In the genomic region with DNA sequence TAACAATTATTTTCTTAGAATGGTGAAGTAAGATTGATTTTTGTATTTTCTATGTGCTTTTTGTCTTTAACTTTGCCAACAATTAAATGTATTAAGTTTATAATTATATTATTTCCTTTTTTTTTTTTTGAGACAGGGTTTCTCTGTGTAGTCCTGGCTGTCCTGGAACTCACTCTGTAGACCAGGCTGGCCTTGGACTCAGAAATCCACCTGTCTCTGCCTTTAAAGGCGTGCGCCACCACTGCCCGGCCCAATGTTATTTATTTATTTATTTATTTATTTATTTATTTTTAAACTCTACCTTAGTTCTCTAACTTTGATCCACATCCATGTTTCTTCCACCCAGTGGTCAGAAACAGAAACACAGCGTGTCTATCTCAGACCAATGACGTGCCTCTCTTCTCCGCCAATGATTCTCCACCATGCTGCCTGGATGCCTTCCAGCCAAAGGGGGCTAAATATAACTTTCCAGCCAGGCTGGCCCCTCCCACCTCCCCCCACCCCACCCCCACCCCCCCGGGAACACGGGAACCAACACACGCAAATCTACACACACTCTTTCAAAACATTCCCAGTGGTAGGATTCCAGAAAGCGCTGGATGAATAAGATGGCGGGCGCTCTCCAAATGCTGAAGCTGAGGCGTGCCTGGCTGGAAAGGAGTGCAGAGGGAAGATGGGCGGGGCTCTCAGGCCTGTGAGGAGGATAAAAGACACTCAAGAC, we compare ENCODE assay signal across 8 mouse cellular contexts. TPM values are rescaled to one million over a fixed set of nuclear protein-coding genes. Genes with fewer than 3 reads are reported as not detected.
DNase-seq lines count a peak whose midpoint lies in the region; ATAC-seq and TF ChIP-seq lines count a peak whose summit lies in the region.

No protein-coding gene starts in this region.

- peak overlapping the region; percentile 21; the same call in 1 of the 2 replicates for H3K27ac ChIP-seq in layer of hippocampus, adult 2 months
- H3K27ac ChIP-seq in heart, embryonic 11.5 days (ENCODE audit: low read depth, low read length): no peak overlapping the region
- no peak overlapping the region for H3K27ac ChIP-seq in kidney, embryonic 14.5 days (ENCODE audit: low read depth, low read length)

- no peaks in the 10 kb centered on the region for H3K27me3 ChIP-seq in heart, embryonic 11.5 days (ENCODE audit: control insufficient read depth, insufficient read depth, low read length)
- no peaks in the 10 kb centered on the region for H3K27me3 ChIP-seq in kidney, embryonic 14.5 days (ENCODE audit: control insufficient read depth, insufficient read depth, low read length)

- peak; percentile 72; the same call in 1 of the 2 replicates for ATAC-seq in heart, embryonic 11.5 days (replicated peaks; ENCODE audit: insufficient number of reproducible peaks, low FRiP score, low TSS enrichment)
- ATAC-seq in kidney, embryonic 14.5 days (ENCODE audit: low FRiP score, low TSS enrichment): peak; percentile 79

- peak overlapping the region; percentile 19; the same call in 1 of the 2 replicates for H3K4me3 ChIP-seq in layer of hippocampus, adult 2 months
- H3K4me3 ChIP-seq in heart, embryonic 11.5 days (ENCODE audit: low read depth, low read length): no peak overlapping the region
- no peak overlapping the region for H3K4me3 ChIP-seq in kidney, embryonic 14.5 days (ENCODE audit: low read length)

- no peaks in the 10 kb centered on the region for H3K36me3 ChIP-seq in heart, embryonic 11.5 days (ENCODE audit: control insufficient read depth, insufficient read depth, low read length)
- H3K36me3 ChIP-seq in kidney, embryonic 14.5 days (ENCODE audit: control insufficient read depth, insufficient read depth, low read length): no peaks in the 10 kb centered on the region

- H3K9me3 ChIP-seq in heart, embryonic 11.5 days (replicated peaks; ENCODE audit: control insufficient read depth, low read length): no peaks in the 10 kb centered on the region
- no peaks in the 10 kb centered on the region for H3K9me3 ChIP-seq in kidney, embryonic 14.5 days (ENCODE audit: control insufficient read depth, low read length)

- H3K4me1 ChIP-seq in heart, embryonic 11.5 days (ENCODE audit: control insufficient read depth, insufficient read depth, low read length): no peaks in the 10 kb centered on the region
- H3K4me1 ChIP-seq in kidney, embryonic 14.5 days (ENCODE audit: control insufficient read depth, insufficient read depth, low read length): no peaks in the 10 kb centered on the region

- WGBS in heart, embryonic 11.5 days (ENCODE audit: insufficient replicate concordance): 16% methylated on average over 14 of the region's 14 CpGs
- WGBS in kidney, embryonic 14.5 days: 22% methylated on average over 14 of the region's 14 CpGs

- no peak overlapping the region for H3K9ac ChIP-seq in heart, embryonic 11.5 days (ENCODE audit: low read depth, low read length)
- no peak overlapping the region for H3K9ac ChIP-seq in kidney, embryonic 14.5 days (ENCODE audit: low read depth, low read length)

- peak; percentile 56 for TF ChIP-seq CTCF in layer of hippocampus, adult 2 months (conservative IDR thresholded peaks at IDR 0.05)

- H3K4me2 ChIP-seq in heart, embryonic 11.5 days: no peak overlapping the region
- no peak overlapping the region for H3K4me2 ChIP-seq in kidney, embryonic 14.5 days (replicated peaks; ENCODE audit: low read depth, low read length)

- DNase-seq in layer of hippocampus, adult 2 months (ENCODE audit: low spot score in 2 of 2): no peak
- no peak for DNase-seq in layer of hippocampus, postnatal 25 days (ENCODE audit: extremely low spot score in 1 of 2, low spot score in 1 of 2)
- DNase-seq in embryo, embryonic 10.5 days (ENCODE audit: low spot score): peak; percentile 88
- peak; percentile 72 for DNase-seq in lung, postnatal 36 days
- peak; percentile 66 for DNase-seq in yolk sac, embryonic 10.5 days (ENCODE audit: low spot score)
- DNase-seq in layer of hippocampus, adult 9-10 months (ENCODE audit: low spot score): no peak

RNA-seq across cellular contexts. Expression of a gene that starts 7.4 kb away (rescaled TPM):
- total RNA-seq in layer of hippocampus, adult 2 months (2021): 100 to 1,000 TPM; 715 to 773 TPM
- total RNA-seq in layer of hippocampus, postnatal 25 days (2021): 100 to 1,000 TPM; 712 to 736 TPM
- polyA plus RNA-seq in heart, embryonic 11.5 days (2014; fragmentation: Nextera tagmentation; extraction: Ambion mirVana): 1.6 TPM in 2 replicates
- 0.37 and 0.57 TPM in 2 replicates for polyA plus RNA-seq in kidney, embryonic 14.5 days (2014; fragmentation: Nextera tagmentation; extraction: Ambion mirVana)

RNA-seq across cellular contexts. Expression of a gene that starts 10.4 kb away (rescaled TPM):
- 100 to 1,000 TPM; 259 to 272 TPM for total RNA-seq in layer of hippocampus, adult 2 months (2021)
- total RNA-seq in layer of hippocampus, postnatal 25 days (2021): 100 to 1,000 TPM; 271 to 276 TPM
- 135 and 136 TPM in 2 replicates for polyA plus RNA-seq in heart, embryonic 11.5 days (2014; fragmentation: Nextera tagmentation; extraction: Ambion mirVana)
- polyA plus RNA-seq in kidney, embryonic 14.5 days (2014; fragmentation: Nextera tagmentation; extraction: Ambion mirVana): 164 and 173 TPM in 2 replicates

RNA-seq across cellular contexts. Expression of a gene that starts 33.0 kb away (rescaled TPM):
- total RNA-seq in layer of hippocampus, adult 2 months (2021): 10 to 100 TPM; 54.3 to 60.6 TPM
- 10 to 100 TPM; 31.8 to 53.9 TPM for total RNA-seq in layer of hippocampus, postnatal 25 days (2021)
- polyA plus RNA-seq in heart, embryonic 11.5 days (2014; fragmentation: Nextera tagmentation; extraction: Ambion mirVana): 13.6 and 15.1 TPM in 2 replicates
- 16.2 and 22.3 TPM in 2 replicates for polyA plus RNA-seq in kidney, embryonic 14.5 days (2014; fragmentation: Nextera tagmentation; extraction: Ambion mirVana)

RNA-seq across cellular contexts. Expression of a gene that starts 44.4 kb away (rescaled TPM):
- 10 to 100 TPM; 98.0 to 98.6 TPM for total RNA-seq in layer of hippocampus, adult 2 months (2021)
- 10 to 100 TPM; 92.7 to 98.9 TPM for total RNA-seq in layer of hippocampus, postnatal 25 days (2021)
- 20.8 and 21.5 TPM in 2 replicates for polyA plus RNA-seq in heart, embryonic 11.5 days (2014; fragmentation: Nextera tagmentation; extraction: Ambion mirVana)
- polyA plus RNA-seq in kidney, embryonic 14.5 days (2014; fragmentation: Nextera tagmentation; extraction: Ambion mirVana): 19.2 and 31.0 TPM in 2 replicates

RNA-seq across cellular contexts. Expression of a gene that starts 55.8 kb away (rescaled TPM):
- 10 to 100 TPM; 55.6 to 60.0 TPM for total RNA-seq in layer of hippocampus, adult 2 months (2021)
- total RNA-seq in layer of hippocampus, postnatal 25 days (2021): 10 to 100 TPM; 57.1 to 59.4 TPM
- 104 and 105 TPM in 2 replicates for polyA plus RNA-seq in heart, embryonic 11.5 days (2014; fragmentation: Nextera tagmentation; extraction: Ambion mirVana)
- polyA plus RNA-seq in kidney, embryonic 14.5 days (2014; fragmentation: Nextera tagmentation; extraction: Ambion mirVana): 93.9 and 146 TPM in 2 replicates

Comparison
In these comparisons a context has a peak if more than half of its experiments do, and no peak if none do; other contexts are left out.
1. DNase-seq: peak in embryo, embryonic 10.5 days (single experiment), lung, postnatal 36 days (single experiment) and yolk sac, embryonic 10.5 days (single experiment); none in layer of hippocampus, adult 2 months (0 of 2), layer of hippocampus, postnatal 25 days (0 of 2) and layer of hippocampus, adult 9-10 months (single experiment).